Mouse (Mus musculus): ENCODE data around the gene Vmn1r20. TPM values are rescaled to one million over a fixed set of nuclear protein-coding genes. Genes with fewer than 3 reads are reported as not detected.
"Not testable (repeated sequence)": the region's sequence is repeated elsewhere in the genome, so short reads cannot be mapped to it uniquely, and the experiment has no call there.

The Vmn1r20 gene
- 0.20 TPM in 1 of 2 replicates, not detected in the other for polyA plus RNA-seq (2015; fragmentation: Nextera tagmentation; extraction: Ambion mirVana)

- no peaks in the 10 kb centered on the region for H3K9me3 ChIP-seq (replicated peaks)
- WGBS, result 50% methylated on average over 1 of the region's 1 CpGs
- ATAC-seq (ENCODE audit: insufficient number of reproducible peaks, low FRiP score, low TSS enrichment, low read depth), result no peak
- no peak within 1 kb of the TSS for H3K4me2 ChIP-seq (replicated peaks)
- H3K27ac ChIP-seq (replicated peaks), result no peak within 1 kb of the TSS
- no peak within 1 kb of the TSS for H3K4me3 ChIP-seq (replicated peaks)
- H3K4me1 ChIP-seq, result no peaks in the 10 kb centered on the region
- no peaks in the 10 kb centered on the region for H3K27me3 ChIP-seq
- no peak within 1 kb of the TSS for H3K9ac ChIP-seq
- H3K36me3 ChIP-seq, result no peaks in the 10 kb centered on the region
Measured at GRCm38 (mm10) chr6:57428630-57429029, at the start of gene Vmn1r20. Vmn1r20 (plus strand) TSS chr6:57428930.

GRCm38 (mm10) chr6:57395683-57396082 is 33.0 kb upstream of the Vmn1r20 start, which contains the start of gene Vmn1r18:
Vmn1r18 (minus strand) TSS chr6:57395783.
- Histone ChIP-seq H3K27me3 (no peaks in the 10 kb centered on the region), H3K27ac (replicated peaks) (no peak within 1 kb of the TSS), H3K4me2 (replicated peaks) (no peak within 1 kb of the TSS), H3K36me3 (no peaks in the 10 kb centered on the region), H3K4me3 (replicated peaks) (no peak within 1 kb of the TSS), H3K4me1 (no peaks in the 10 kb centered on the region), H3K9me3 (replicated peaks) (no peaks in the 10 kb centered on the region), H3K9ac (no peak within 1 kb of the TSS)
- no peak for ATAC-seq (ENCODE audit: insufficient number of reproducible peaks, low FRiP score, low TSS enrichment, low read depth)

- not testable (repeated sequence) for H3K36me3 ChIP-seq; H3K4me1 ChIP-seq; H3K27me3 ChIP-seq; H3K9me3 ChIP-seq (replicated peaks); H3K4me2 ChIP-seq (replicated peaks); H3K4me3 ChIP-seq (replicated peaks); ATAC-seq (ENCODE audit: insufficient number of reproducible peaks, low FRiP score, low TSS enrichment, low read depth); H3K27ac ChIP-seq (replicated peaks); H3K9ac ChIP-seq
- 63% methylated on average over 3 of the region's 3 CpGs for WGBS
Measured at GRCm38 (mm10) chr6:57403480-57403879, 25.2 kb upstream of the Vmn1r20 start, which contains the start of gene Vmn1r19. Vmn1r19 (plus strand) TSS chr6:57403780.

- H3K27ac ChIP-seq (replicated peaks), result no peak overlapping the region
- H3K9ac ChIP-seq, result no peak overlapping the region
- H3K4me3 ChIP-seq (replicated peaks), result no peak overlapping the region
- no peak for ATAC-seq (ENCODE audit: insufficient number of reproducible peaks, low FRiP score, low TSS enrichment, low read depth)
- H3K4me1 ChIP-seq, result no peaks in the 10 kb centered on the region
- 80% methylated on average over 1 of the region's 1 CpGs for WGBS
- H3K27me3 ChIP-seq, result no peaks in the 10 kb centered on the region
- H3K4me2 ChIP-seq (replicated peaks), result no peak overlapping the region
- H3K36me3 ChIP-seq, result no peaks in the 10 kb centered on the region
- H3K9me3 ChIP-seq (replicated peaks), result no peaks in the 10 kb centered on the region
Measured at GRCm38 (mm10) chr6:57431196-57431595, 2.5 kb downstream of the Vmn1r20 start.

- WGBS, result 16% methylated on average over 3 of the region's 3 CpGs
- not testable (repeated sequence) for H3K9me3 ChIP-seq (replicated peaks); H3K4me3 ChIP-seq (replicated peaks); H3K27ac ChIP-seq (replicated peaks); H3K36me3 ChIP-seq; H3K27me3 ChIP-seq; H3K4me2 ChIP-seq (replicated peaks); H3K4me1 ChIP-seq; H3K9ac ChIP-seq; ATAC-seq (ENCODE audit: insufficient number of reproducible peaks, low FRiP score, low TSS enrichment, low read depth)
Measured at GRCm38 (mm10) chr6:57468161-57468560, 39.4 kb downstream of the Vmn1r20 start.

Other genes with a start within 250 kb of the Vmn1r20 start
- not detected in 2 replicates for gene Vmn1r13, start 225.6 kb upstream of the Vmn1r20 start, polyA plus RNA-seq (2015; fragmentation: Nextera tagmentation; extraction: Ambion mirVana)
- gene Vmn1r14, start 197.2 kb upstream of the Vmn1r20 start, polyA plus RNA-seq (2015; fragmentation: Nextera tagmentation; extraction: Ambion mirVana), result 0.12 TPM in 1 of 2 replicates, not detected in the other
- not detected in 2 replicates for gene Vmn1r15, start 171.0 kb upstream of the Vmn1r20 start, polyA plus RNA-seq (2015; fragmentation: Nextera tagmentation; extraction: Ambion mirVana)
- not detected in 2 replicates for gene Vmn1r16, start 99.4 kb upstream of the Vmn1r20 start, polyA plus RNA-seq (2015; fragmentation: Nextera tagmentation; extraction: Ambion mirVana)
- not detected in 2 replicates for gene Vmn1r17, start 65.2 kb upstream of the Vmn1r20 start, polyA plus RNA-seq (2015; fragmentation: Nextera tagmentation; extraction: Ambion mirVana)
- gene Vmn1r18, start 33.1 kb upstream of the Vmn1r20 start, polyA plus RNA-seq (2015; fragmentation: Nextera tagmentation; extraction: Ambion mirVana), result not detected in 2 replicates
- not detected in 2 replicates for gene Vmn1r19, start 25.1 kb upstream of the Vmn1r20 start, polyA plus RNA-seq (2015; fragmentation: Nextera tagmentation; extraction: Ambion mirVana)
- gene Ppm1k, start 106.5 kb downstream of the Vmn1r20 start, polyA plus RNA-seq (2015; fragmentation: Nextera tagmentation; extraction: Ambion mirVana), result 3.6 and 5.0 TPM in 2 replicates
- 2.3 and 2.5 TPM in 2 replicates for gene Herc6, start 152.1 kb downstream of the Vmn1r20 start, polyA plus RNA-seq (2015; fragmentation: Nextera tagmentation; extraction: Ambion mirVana)